Mouse (Mus musculus): ENCODE results near the gene Ybx3.

DNA sequence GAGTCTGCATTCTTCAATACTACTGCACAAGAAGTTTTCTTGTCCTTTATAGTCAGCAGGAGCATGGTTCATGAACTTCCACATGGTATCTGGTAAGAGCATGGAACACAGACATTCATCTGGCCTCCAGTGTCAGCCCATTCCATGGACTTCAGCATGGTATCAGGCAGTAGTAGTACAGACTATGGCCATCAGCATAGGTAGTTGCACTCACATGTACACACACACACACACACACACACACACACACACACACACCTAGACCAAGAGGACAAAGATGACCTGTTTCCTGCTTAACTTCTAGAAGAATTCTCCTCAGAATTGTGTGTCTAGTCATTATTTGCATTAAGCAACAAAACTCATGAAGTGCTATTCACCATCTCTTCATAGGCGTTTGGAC is 49.5 kb downstream of the Ybx3 start:
- TF ChIP-seq POLR2A (IDR thresholded peaks at IDR 0.05; ENCODE audit: low read depth, low read length) (no peak), CTCF (IDR thresholded peaks at IDR 0.05; ENCODE audit: extremely low read depth, insufficient read length, insufficient replicate concordance, low read depth, low read length) (no peak)

All from small intestine, adult 2 months (tissue).